Mouse (Mus musculus): Measurements from ENCODE around the gene Hivep1. TPM values are rescaled to one million over a fixed set of nuclear protein-coding genes. Genes with fewer than 3 reads are reported as not detected.

Gene Hivep1
- polyA plus RNA-seq (2014; fragmentation: Nextera tagmentation; extraction: Ambion mirVana), result 12.0 and 12.9 TPM in 2 replicates

DNA sequence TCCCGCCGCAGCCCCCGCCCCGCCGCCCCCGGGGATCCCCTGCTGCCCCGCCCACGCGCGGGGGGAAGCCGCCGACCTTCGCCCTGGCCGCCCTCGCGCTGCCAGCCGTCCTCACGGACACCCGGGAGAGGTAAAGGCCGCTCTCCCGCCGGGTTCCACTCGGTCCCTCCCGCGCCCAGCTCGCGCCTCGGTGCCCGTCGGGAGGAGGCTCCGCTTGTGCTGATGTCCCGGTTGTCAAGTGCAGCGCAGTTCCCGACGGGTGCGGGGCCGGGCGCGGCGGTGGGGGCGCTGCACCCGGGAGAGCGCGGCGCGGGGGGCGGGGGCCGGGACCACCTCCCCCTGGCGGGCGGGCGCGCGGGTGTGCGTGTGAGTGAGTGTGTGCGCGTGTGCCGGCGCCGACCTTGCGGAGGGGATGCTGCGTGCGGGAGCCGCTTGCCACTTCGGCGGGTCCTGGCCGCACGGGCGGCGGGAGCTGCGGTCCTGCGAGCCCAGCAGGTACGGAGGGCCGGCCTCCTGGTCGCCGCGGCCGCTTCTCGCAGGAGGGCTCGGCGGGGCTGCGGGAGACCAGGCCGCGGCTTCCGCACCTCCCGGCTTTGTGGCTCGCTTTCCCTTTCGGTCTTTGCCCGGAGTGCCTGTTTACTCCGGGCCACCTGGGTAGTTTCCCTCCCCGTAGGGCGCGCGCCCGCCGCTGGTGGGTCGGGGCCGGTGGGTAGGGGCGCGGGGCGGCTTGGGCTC is at the start of gene Hivep1:
Gene Hivep1 (plus strand): TSS at position 61 of the 735 bp plus-strand sequence.
- H3K27ac ChIP-seq (ENCODE audit: low read depth, low read length), result peak within 1 kb of the TSS; percentile 94
- H3K9me3 ChIP-seq (ENCODE audit: control insufficient read depth, low read length), result no peaks in the 10 kb centered on the region
- peak within 1 kb of the TSS; percentile 80 for H3K4me2 ChIP-seq
- WGBS, result under 1% methylated on average over 63 of the region's 100 CpGs
- H3K27me3 ChIP-seq (ENCODE audit: control insufficient read depth, insufficient read depth, low read length), result no peaks in the 10 kb centered on the region
- H3K9ac ChIP-seq (ENCODE audit: low read length), result peak within 1 kb of the TSS; percentile 90
- ATAC-seq (ENCODE audit: low FRiP score) (peak; percentile 47), DNase-seq (ENCODE audit: low spot score, missing footprints) (peak; percentile 96)
- peaks cover 16% of the 10 kb centered on the region for H3K4me1 ChIP-seq (ENCODE audit: control insufficient read depth, insufficient read depth, low read length)
- H3K36me3 ChIP-seq (ENCODE audit: control insufficient read depth, insufficient read depth, low read length), result no peaks in the 10 kb centered on the region
- peak within 1 kb of the TSS; percentile 90 for H3K4me3 ChIP-seq (ENCODE audit: low read depth, low read length)

DNA sequence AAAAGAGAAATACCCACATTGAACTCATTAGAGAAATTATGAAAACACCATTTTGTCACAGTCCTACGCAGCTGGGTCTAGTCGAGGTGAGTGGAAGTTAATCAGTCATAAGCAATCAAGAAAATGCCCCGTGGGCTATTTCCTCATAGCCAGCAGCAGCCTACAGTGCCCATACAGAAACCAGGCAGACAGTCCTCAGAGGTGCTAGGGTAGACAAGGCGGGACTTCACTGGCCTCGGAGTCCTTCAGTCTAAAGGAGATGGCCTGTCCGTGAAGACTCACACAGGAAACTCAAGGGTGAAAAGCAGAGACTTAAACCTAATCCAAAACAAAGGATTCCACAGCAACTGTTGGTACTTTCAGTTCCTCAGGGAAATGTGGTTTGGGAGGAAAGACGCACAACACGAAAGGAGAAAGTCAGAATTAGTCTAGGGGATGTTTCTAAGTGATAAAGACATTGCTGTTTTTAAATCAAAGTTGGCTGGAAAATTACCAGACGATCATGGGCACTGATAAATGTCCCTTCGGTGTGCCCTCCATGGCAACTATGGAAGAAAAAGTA is 36.3 kb upstream of the Hivep1 start:
- Histone ChIP-seq H3K9ac (ENCODE audit: low read length) (no peak overlapping the region), H3K27me3 (ENCODE audit: control insufficient read depth, insufficient read depth, low read length) (no peaks in the 10 kb centered on the region), H3K27ac (ENCODE audit: low read depth, low read length) (no peak overlapping the region), H3K4me1 (ENCODE audit: control insufficient read depth, insufficient read depth, low read length) (no peaks in the 10 kb centered on the region), H3K4me3 (ENCODE audit: low read depth, low read length) (no peak overlapping the region), H3K4me2 (no peak overlapping the region), H3K9me3 (ENCODE audit: control insufficient read depth, low read length) (no peaks in the 10 kb centered on the region), H3K36me3 (ENCODE audit: control insufficient read depth, insufficient read depth, low read length) (no peaks in the 10 kb centered on the region)
- ATAC-seq (ENCODE audit: low FRiP score) (no peak), DNase-seq (ENCODE audit: low spot score, missing footprints) (no peak)
- 84% methylated on average over 10 of the region's 10 CpGs for WGBS

DNA sequence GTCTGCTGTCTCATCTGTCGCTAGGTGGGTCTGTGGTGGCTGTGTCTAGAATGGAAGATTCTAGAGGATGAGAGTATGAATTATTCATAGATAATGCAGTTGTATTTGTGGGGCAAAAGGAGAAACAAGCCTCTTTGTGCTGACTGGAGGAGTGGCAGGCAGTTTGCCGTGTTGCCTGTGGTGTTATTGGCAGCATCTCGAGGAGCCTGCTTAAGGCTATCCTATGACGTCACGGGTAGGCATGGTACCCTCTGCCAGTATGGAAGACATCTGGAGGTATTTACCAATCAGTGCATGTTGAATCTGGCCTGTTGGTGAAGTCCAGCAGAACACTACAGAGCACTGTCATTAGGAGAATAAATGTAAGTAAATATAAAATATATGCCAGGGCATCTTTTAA is 35.6 kb upstream of the Hivep1 start:
- no peak overlapping the region for H3K4me2 ChIP-seq
- no peaks in the 10 kb centered on the region for H3K27me3 ChIP-seq (ENCODE audit: control insufficient read depth, insufficient read depth, low read length)
- no peak overlapping the region for H3K9ac ChIP-seq (ENCODE audit: low read length)
- ATAC-seq (ENCODE audit: low FRiP score), result no peak
- no peaks in the 10 kb centered on the region for H3K36me3 ChIP-seq (ENCODE audit: control insufficient read depth, insufficient read depth, low read length)
- DNase-seq (ENCODE audit: low spot score, missing footprints), result no peak
- H3K4me1 ChIP-seq (ENCODE audit: control insufficient read depth, insufficient read depth, low read length), result no peaks in the 10 kb centered on the region
- H3K27ac ChIP-seq (ENCODE audit: low read depth, low read length), result no peak overlapping the region
- H3K4me3 ChIP-seq (ENCODE audit: low read depth, low read length), result no peak overlapping the region
- H3K9me3 ChIP-seq (ENCODE audit: control insufficient read depth, low read length), result no peaks in the 10 kb centered on the region
- 83% methylated on average over 5 of the region's 5 CpGs for WGBS

DNA sequence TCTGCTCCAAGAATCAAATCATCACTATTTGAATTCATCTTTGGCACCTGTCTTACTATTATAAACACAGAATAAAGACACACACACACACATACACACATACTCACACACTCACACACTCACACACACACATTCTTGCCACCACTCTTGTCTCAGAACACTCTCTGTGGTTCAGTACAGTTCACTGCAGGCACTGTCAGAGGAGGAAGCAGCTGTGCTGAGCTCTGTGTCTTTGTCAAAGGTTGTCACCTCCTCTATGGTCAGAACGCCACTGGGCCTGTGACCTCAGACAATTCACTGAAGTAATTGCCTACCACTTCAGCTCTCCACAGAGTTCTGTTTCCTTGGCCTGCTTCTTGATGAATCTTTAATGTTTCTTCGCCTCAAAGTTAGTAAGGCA is 33.5 kb upstream of the Hivep1 start:
- no peak for ATAC-seq (ENCODE audit: low FRiP score)
- WGBS, result 67% methylated on average over 2 of the region's 2 CpGs

DNA sequence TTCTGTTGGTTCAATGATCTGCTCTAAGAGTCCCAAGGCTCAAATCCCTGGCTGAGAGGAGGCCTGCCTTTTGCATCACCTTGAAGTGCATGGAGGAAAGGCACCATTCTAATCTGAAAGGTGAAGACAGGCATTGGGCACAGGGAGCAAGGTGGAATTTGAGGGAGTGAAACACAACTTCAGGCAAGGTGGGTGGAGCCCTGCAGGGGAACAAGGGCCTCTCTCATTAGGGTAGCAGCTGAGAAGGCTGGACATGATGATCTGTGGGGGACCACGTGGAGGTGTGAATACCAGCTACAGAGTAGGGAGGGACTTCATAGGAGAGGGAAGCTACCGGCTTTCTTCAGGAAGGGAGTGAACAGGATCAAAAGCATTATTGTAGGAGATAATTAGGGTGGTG is 10.6 kb upstream of the Hivep1 start:
- Histone ChIP-seq H3K4me1 (ENCODE audit: control insufficient read depth, insufficient read depth, low read length) (no peaks in the 10 kb centered on the region), H3K27me3 (ENCODE audit: control insufficient read depth, insufficient read depth, low read length) (no peaks in the 10 kb centered on the region), H3K4me3 (ENCODE audit: low read depth, low read length) (no peak overlapping the region), H3K9ac (ENCODE audit: low read length) (no peak overlapping the region), H3K4me2 (no peak overlapping the region), H3K9me3 (ENCODE audit: control insufficient read depth, low read length) (no peaks in the 10 kb centered on the region), H3K27ac (ENCODE audit: low read depth, low read length) (no peak overlapping the region), H3K36me3 (ENCODE audit: control insufficient read depth, insufficient read depth, low read length) (no peaks in the 10 kb centered on the region)
- WGBS, result 26% methylated on average over 2 of the region's 2 CpGs
- DNase-seq (ENCODE audit: low spot score, missing footprints), result no peak
- ATAC-seq (ENCODE audit: low FRiP score), result no peak

More for the DNA sequence above, 33.5 kb upstream of the Hivep1 start:
- Histone ChIP-seq H3K9me3 (ENCODE audit: control insufficient read depth, low read length) (no peaks in the 10 kb centered on the region), H3K36me3 (ENCODE audit: control insufficient read depth, insufficient read depth, low read length) (no peaks in the 10 kb centered on the region), H3K4me2 (no peak overlapping the region), H3K27me3 (ENCODE audit: control insufficient read depth, insufficient read depth, low read length) (no peaks in the 10 kb centered on the region), H3K27ac (ENCODE audit: low read depth, low read length) (no peak overlapping the region), H3K4me1 (ENCODE audit: control insufficient read depth, insufficient read depth, low read length) (no peaks in the 10 kb centered on the region), H3K4me3 (ENCODE audit: low read depth, low read length) (no peak overlapping the region), H3K9ac (ENCODE audit: low read length) (no peak overlapping the region)
- no peak for DNase-seq (ENCODE audit: low spot score, missing footprints)

DNA sequence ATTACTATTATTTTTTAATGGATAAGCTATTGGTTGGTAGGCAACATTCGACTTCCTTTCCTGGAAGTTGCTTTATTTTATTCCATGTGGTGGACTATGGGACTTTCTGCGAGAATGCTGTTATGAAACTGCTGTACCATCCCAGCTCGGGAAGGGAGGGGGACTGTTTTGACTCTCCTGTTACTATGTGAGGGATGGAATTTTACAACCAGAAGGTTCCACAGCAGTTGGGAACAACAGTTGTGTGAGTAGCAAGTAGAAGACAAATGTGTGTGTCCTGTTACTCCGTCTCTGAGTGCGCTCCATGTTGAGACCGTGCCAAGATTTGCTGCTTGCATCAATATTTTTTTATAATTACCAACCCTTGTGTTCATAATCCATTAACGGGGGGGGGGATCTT is 8.4 kb upstream of the Hivep1 start:
- no peak for DNase-seq (ENCODE audit: low spot score, missing footprints)
- no peak overlapping the region for H3K27ac ChIP-seq (ENCODE audit: low read depth, low read length)
- WGBS, result 91% methylated on average over 7 of the region's 7 CpGs
- H3K4me2 ChIP-seq, result no peak overlapping the region
- ATAC-seq (ENCODE audit: low FRiP score), result no peak
- H3K27me3 ChIP-seq (ENCODE audit: control insufficient read depth, insufficient read depth, low read length), result no peaks in the 10 kb centered on the region
- no peak overlapping the region for H3K4me3 ChIP-seq (ENCODE audit: low read depth, low read length)
- H3K9me3 ChIP-seq (ENCODE audit: control insufficient read depth, low read length), result no peaks in the 10 kb centered on the region
- H3K36me3 ChIP-seq (ENCODE audit: control insufficient read depth, insufficient read depth, low read length), result no peaks in the 10 kb centered on the region
- no peak overlapping the region for H3K9ac ChIP-seq (ENCODE audit: low read length)
- H3K4me1 ChIP-seq (ENCODE audit: control insufficient read depth, insufficient read depth, low read length), result no peaks in the 10 kb centered on the region

DNA sequence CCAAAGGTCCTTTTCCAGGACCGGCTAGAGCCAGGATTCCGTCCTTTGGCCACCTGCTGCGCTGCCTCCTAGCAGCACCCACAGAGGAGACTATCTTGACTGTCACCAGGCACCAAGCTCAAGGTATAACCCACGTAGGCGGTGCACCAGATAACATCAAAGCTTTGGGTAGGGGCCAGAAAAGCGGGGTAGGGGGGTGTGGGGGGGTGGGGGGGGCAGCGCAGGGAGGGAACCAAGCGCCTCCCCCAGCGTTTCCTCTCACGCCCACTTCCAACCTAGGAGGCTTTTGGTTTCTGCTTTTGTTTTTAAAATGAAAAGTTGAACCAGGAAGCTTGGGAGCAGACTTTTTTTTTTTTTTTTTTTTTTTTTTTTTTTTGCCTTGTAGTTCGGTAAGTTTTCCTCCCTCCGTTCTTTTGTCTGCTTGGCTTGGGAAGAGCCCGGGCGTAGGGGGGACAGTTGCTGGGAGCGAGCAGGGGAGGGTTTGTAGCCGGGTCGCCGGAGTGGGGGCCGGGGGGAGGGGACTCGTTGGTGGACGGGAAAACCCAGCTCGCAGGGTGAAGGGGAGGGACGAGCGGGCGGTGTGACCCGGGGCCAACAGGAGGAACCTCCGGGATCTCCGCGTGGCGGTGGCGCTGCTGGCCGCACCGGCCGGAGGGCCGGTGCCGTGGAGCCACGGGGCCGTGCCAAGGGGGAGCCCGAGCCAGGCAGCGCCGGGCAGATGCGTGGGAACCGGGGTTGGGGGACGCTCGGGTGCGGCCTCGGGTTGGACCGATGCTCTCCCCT is 2.6 kb upstream of the Hivep1 start:
- peak overlapping the region; percentile 80 for H3K4me2 ChIP-seq
- no peaks in the 10 kb centered on the region for H3K36me3 ChIP-seq (ENCODE audit: control insufficient read depth, insufficient read depth, low read length)
- peak; percentile 43 for ATAC-seq (ENCODE audit: low FRiP score)
- H3K9me3 ChIP-seq (ENCODE audit: control insufficient read depth, low read length), result no peaks in the 10 kb centered on the region
- peak; percentile 98 for DNase-seq (ENCODE audit: low spot score, missing footprints)
- peak overlapping the region; percentile 52 for H3K4me3 ChIP-seq (ENCODE audit: low read depth, low read length)
- peaks cover 14% of the 10 kb centered on the region for H3K4me1 ChIP-seq (ENCODE audit: control insufficient read depth, insufficient read depth, low read length)
- under 1% methylated on average over 48 of the region's 48 CpGs for WGBS
- peak overlapping the region; percentile 61 for H3K27ac ChIP-seq (ENCODE audit: low read depth, low read length)
- H3K9ac ChIP-seq (ENCODE audit: low read length), result peak overlapping the region; percentile 86
- H3K27me3 ChIP-seq (ENCODE audit: control insufficient read depth, insufficient read depth, low read length), result no peaks in the 10 kb centered on the region

DNA sequence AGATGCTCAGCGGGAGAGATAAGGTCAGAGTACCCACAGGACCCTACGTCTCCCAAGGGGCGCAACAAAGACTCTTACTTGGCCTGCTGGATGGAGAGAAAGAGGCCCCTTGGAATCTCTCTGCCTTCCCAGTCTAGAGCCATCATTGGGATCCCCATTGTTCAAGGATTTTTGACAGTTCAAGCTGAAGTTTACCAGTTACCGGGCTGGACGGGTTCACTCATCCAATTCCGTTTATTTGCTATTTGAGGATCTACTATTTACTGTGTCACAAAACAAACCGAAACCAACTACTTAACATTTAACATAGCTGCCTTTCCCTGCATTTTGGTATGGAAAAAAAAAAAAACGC is 2.1 kb upstream of the Hivep1 start:
- WGBS, result 3% methylated on average over 8 of the region's 8 CpGs
- H3K36me3 ChIP-seq (ENCODE audit: control insufficient read depth, insufficient read depth, low read length), result no peaks in the 10 kb centered on the region
- H3K4me2 ChIP-seq, result peak overlapping the region; percentile 80
- no peak for DNase-seq (ENCODE audit: low spot score, missing footprints)
- H3K27ac ChIP-seq (ENCODE audit: low read depth, low read length), result peak overlapping the region; percentile 61
- ATAC-seq (ENCODE audit: low FRiP score), result no peak
- peaks cover 16% of the 10 kb centered on the region for H3K4me1 ChIP-seq (ENCODE audit: control insufficient read depth, insufficient read depth, low read length)
- no peaks in the 10 kb centered on the region for H3K27me3 ChIP-seq (ENCODE audit: control insufficient read depth, insufficient read depth, low read length)
- H3K9me3 ChIP-seq (ENCODE audit: control insufficient read depth, low read length), result no peaks in the 10 kb centered on the region
- H3K4me3 ChIP-seq (ENCODE audit: low read depth, low read length), result peak overlapping the region; percentile 52
- H3K9ac ChIP-seq (ENCODE audit: low read length), result peak overlapping the region; percentile 86

DNA sequence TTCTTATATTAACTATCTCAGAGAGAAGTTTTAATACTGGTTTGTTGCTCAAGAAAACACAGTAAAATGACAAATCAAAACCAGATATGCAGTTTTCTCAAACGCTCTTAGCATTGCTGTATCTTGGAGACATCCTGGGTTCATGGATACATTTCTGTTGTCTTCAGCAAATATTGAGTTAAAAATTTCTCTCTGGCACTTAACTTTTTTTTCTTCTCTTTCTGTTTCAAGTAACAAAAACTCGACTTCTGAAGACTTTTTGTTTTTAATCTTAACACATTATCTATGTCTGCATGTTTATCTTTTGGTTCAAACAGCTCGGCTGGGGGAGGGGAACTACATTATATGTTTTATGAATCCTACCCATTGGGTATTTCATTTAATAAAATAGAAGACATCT is 1.7 kb upstream of the Hivep1 start:
- ATAC-seq (ENCODE audit: low FRiP score) (no peak), DNase-seq (ENCODE audit: low spot score, missing footprints) (peak; percentile 87)
- H3K36me3 ChIP-seq (ENCODE audit: control insufficient read depth, insufficient read depth, low read length), result no peaks in the 10 kb centered on the region
- H3K27me3 ChIP-seq (ENCODE audit: control insufficient read depth, insufficient read depth, low read length), result no peaks in the 10 kb centered on the region
- H3K9me3 ChIP-seq (ENCODE audit: control insufficient read depth, low read length), result no peaks in the 10 kb centered on the region
- peak overlapping the region; percentile 80 for H3K4me2 ChIP-seq
- WGBS, result 12% methylated on average over 3 of the region's 3 CpGs
- H3K4me1 ChIP-seq (ENCODE audit: control insufficient read depth, insufficient read depth, low read length), result peaks cover 16% of the 10 kb centered on the region
- no peak overlapping the region for H3K27ac ChIP-seq (ENCODE audit: low read depth, low read length)
- H3K4me3 ChIP-seq (ENCODE audit: low read depth, low read length), result peak overlapping the region; percentile 52; the same call in 1 of the 2 replicates
- no peak overlapping the region for H3K9ac ChIP-seq (ENCODE audit: low read length)

All from midbrain, embryonic 11.5 days (tissue).